Mouse (Mus musculus) natural killer cell, adult 2 months (primary cell): ENCODE results near the gene Knop1.

Experiments
- DNase-seq, 2 experiments: peaks; one replicate each; pipeline ENCODE4 v3.0.0; 2022; ENCODE audit warnings: low spot score in 2 of 2

Gene Knop1

GRCm38 (mm10) chr7:118798105-118798570 lies 57.9 kb downstream of the Knop1 start:
- DNase-seq = peak; percentile 70 to 73

GRCm38 (mm10) chr7:118797600-118797999 lies 58.5 kb downstream of the Knop1 start:
- no peak for DNase-seq

- no peak for DNase-seq
Measured at GRCm38 (mm10) chr7:118796838-118797237, 59.2 kb downstream of the Knop1 start.

GRCm38 (mm10) chr7:118795779-118796178 lies 60.3 kb downstream of the Knop1 start:
- no peak for DNase-seq

GRCm38 (mm10) chr7:118793899-118794298 lies 62.2 kb downstream of the Knop1 start:
- no peak for DNase-seq
